Mouse (Mus musculus): ENCODE results near the gene Tmem56.
A peak's percentile ranks its signal among the peaks of the same experiment; 100 is the strongest.

The Tmem56 gene

GRCm38 (mm10) chr3:121282998-121283397, at the start of gene Tmem56:
Tmem56 (minus strand) TSS chr3:121283098.
- no peak for DNase-seq (ENCODE audit: low spot score)

GRCm38 (mm10) chr3:121330244-121330646, 47.3 kb upstream of the Tmem56 start:
- DNase-seq (ENCODE audit: low spot score): no peak

GRCm38 (mm10) chr3:121329647-121330046, 46.7 kb upstream of the Tmem56 start:
- DNase-seq (ENCODE audit: low spot score): no peak

GRCm38 (mm10) chr3:121327406-121327805, 44.5 kb upstream of the Tmem56 start:
- no peak for DNase-seq (ENCODE audit: low spot score)

- no peak for DNase-seq (ENCODE audit: low spot score)
Observed at GRCm38 (mm10) chr3:121323371-121323770, 40.5 kb upstream of the Tmem56 start.

GRCm38 (mm10) chr3:121320896-121321295, 38.0 kb upstream of the Tmem56 start:
- no peak for DNase-seq (ENCODE audit: low spot score)

GRCm38 (mm10) chr3:121319906-121320305, 37.0 kb upstream of the Tmem56 start:
- no peak for DNase-seq (ENCODE audit: low spot score)

GRCm38 (mm10) chr3:121315498-121315897, 32.6 kb upstream of the Tmem56 start:
- no peak for DNase-seq (ENCODE audit: low spot score)

- DNase-seq (ENCODE audit: low spot score): no peak
Observed at GRCm38 (mm10) chr3:121314149-121314548, 31.3 kb upstream of the Tmem56 start.

GRCm38 (mm10) chr3:121312979-121313378, 30.1 kb upstream of the Tmem56 start:
- DNase-seq (ENCODE audit: low spot score): no peak

- DNase-seq (ENCODE audit: low spot score): no peak
Observed at GRCm38 (mm10) chr3:121312426-121312825, 29.5 kb upstream of the Tmem56 start.

GRCm38 (mm10) chr3:121309896-121310714, 27.2 kb upstream of the Tmem56 start:
- DNase-seq (ENCODE audit: low spot score): no peak

GRCm38 (mm10) chr3:121309429-121309828, 26.5 kb upstream of the Tmem56 start:
- DNase-seq (ENCODE audit: low spot score): no peak

GRCm38 (mm10) chr3:121308935-121309334, 26.0 kb upstream of the Tmem56 start:
- DNase-seq (ENCODE audit: low spot score): no peak

- DNase-seq (ENCODE audit: low spot score): peak; percentile 67
Observed at GRCm38 (mm10) chr3:121307532-121308234, 24.8 kb upstream of the Tmem56 start.

- DNase-seq (ENCODE audit: low spot score): no peak
Observed at GRCm38 (mm10) chr3:121306641-121307040, 23.7 kb upstream of the Tmem56 start.

- no peak for DNase-seq (ENCODE audit: low spot score)
Observed at GRCm38 (mm10) chr3:121294200-121294599, 11.3 kb upstream of the Tmem56 start.

GRCm38 (mm10) chr3:121291560-121292258, 8.8 kb upstream of the Tmem56 start, which contains the start of gene Alg14:
Alg14 (plus strand) TSS chr3:121291773.
- DNase-seq (ENCODE audit: low spot score): peak; percentile 98

- no peak for DNase-seq (ENCODE audit: low spot score)
Observed at GRCm38 (mm10) chr3:121291225-121291559, 8.3 kb upstream of the Tmem56 start.

GRCm38 (mm10) chr3:121290681-121291080, 7.8 kb upstream of the Tmem56 start:
- no peak for DNase-seq (ENCODE audit: low spot score)

GRCm38 (mm10) chr3:121287151-121287550, 4.3 kb upstream of the Tmem56 start:
- DNase-seq (ENCODE audit: low spot score): no peak

- DNase-seq (ENCODE audit: low spot score): no peak
Observed at GRCm38 (mm10) chr3:121285219-121285618, 2.3 kb upstream of the Tmem56 start.

- no peak for DNase-seq (ENCODE audit: low spot score)
Observed at GRCm38 (mm10) chr3:121279679-121280078, 3.2 kb downstream of the Tmem56 start.
